Mouse (Mus musculus) G1E (cell line): ENCODE data around the gene Taf8.
A peak's percentile ranks its signal among the peaks of the same experiment; 100 is the strongest.

Source experiments
- CTCF ChIP-seq: IDR thresholded peaks from 2 replicates; pipeline ENCODE4 v1.5.1; 2012; ENCODE audit warnings: low read depth, low read length, inconsistent platforms, mixed read lengths
- GATA1 ChIP-seq: IDR thresholded peaks from 2 replicates; pipeline ENCODE4 v1.6.1; 2012; ENCODE audit warnings: borderline replicate concordance, low read length, inconsistent platforms, mixed read lengths
- POLR2AphosphoS5 ChIP-seq: IDR thresholded peaks from 2 replicates; pipeline ENCODE4 v1.6.1; 2012; ENCODE audit warnings: low read depth, low read length, inconsistent platforms; ENCODE audit not compliant: insufficient replicate concordance
- TAL1 ChIP-seq: conservative IDR thresholded peaks from 2 replicates; pipeline ENCODE4 v1.6.1; 2012; ENCODE audit warnings: low read depth, low read length, inconsistent platforms, mixed read lengths

DNA sequence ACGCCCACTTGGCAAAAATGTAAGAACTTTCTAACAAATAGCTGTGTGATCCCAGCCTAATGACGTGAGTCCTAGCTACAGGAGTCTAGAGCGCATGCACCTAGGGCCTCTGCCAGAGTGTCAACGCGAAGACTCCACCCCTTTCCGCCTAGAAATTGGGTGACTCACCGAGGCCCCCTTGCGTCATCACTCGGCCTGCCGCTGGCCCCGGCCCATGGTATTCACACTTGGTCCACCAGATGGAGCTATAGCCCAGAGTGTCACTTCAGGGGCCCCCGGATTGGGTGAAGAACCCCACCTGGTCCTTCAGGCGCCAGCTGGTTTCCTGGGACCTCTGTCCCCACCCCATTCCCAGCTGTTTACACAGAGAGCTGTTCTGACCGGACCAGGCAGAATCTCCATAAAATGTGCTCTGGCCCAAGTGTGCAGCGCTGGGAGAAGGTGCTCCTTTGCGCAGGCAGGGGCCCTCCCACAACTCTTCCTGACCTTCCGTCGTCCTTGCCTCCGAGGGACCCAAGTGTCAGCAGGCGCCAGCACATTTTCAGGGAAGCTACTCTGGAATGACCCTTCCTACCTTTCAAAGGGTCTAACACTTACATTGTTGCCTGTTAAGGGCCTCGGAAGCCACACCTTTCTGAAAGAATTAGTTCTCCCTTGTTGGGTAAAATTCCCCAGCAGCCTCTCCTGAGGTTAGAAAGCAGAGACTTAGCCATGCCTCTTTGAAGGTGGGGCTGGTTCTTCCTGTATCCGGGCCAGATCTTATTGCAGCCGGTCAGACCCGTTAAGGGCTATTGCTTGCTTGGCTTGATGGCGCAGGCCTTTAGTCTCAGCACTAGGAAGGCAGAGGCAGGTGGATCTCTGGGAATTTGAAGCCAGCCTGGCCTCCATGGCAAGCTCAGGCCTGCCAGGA lies 9.3 kb upstream of the Taf8 start:
- TF ChIP-seq CTCF (peak; percentile 90), GATA1 (no peak), TAL1 (no peak), POLR2AphosphoS5 (no peak)
